ENCODE assay signal across 8 mouse cellular contexts in the genomic region with DNA sequence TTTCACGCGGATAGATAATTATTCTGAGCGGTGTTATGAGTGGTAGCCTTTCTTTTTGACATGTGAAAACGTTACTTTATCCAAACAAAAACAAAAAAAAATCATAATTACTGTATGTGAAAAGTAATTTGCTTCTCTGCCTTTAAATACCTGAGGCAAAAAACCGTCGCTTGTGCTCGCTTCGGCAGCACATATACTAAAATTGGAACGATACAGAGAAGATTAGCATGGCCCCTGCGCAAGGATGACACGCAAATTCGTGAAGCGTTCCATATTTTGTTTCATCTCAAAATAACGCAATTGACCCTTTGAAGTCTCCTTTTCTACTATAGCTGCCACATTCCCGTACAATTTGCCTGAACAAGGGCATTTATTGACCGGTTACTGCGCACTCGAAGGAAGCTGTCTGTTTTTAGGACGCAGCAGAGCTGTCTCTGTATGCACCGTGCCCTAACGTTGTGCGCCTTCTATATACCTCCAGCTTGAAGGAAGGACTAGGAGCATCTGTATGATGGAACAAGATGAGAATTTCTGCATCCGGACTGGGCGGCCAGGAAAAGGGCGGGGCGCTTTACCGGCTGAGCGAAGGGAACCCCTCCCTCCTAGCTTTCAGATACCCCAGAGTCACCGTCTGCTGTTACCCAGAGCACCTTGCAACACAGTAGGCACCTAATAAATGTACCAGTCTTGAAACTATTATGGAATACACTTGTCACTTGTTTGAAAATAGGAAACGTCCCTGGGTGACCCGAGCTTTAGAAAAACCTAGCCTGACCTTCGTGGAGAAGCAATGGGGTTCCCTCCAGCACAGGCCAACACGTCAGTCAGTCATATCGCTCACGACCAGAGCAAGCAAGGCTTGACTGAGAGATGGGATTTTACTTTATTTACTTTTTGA. TPM values are rescaled to one million over a fixed set of nuclear protein-coding genes. Genes with fewer than 3 reads are reported as not detected.
A peak's percentile ranks its signal among the peaks of the same experiment; 100 is the strongest.
DNase-seq lines count a peak whose midpoint lies in the region; ATAC-seq lines count a peak whose summit lies in the region.

No protein-coding gene starts in this region.

- WGBS in heart, embryonic 15.5 days: 3% methylated on average over 35 of the region's 35 CpGs
- 2% methylated on average over 35 of the region's 35 CpGs for WGBS in liver, embryonic 13.5 days (ENCODE audit: insufficient replicate concordance)

- peaks cover 61% of the 10 kb centered on the region for H3K4me1 ChIP-seq in heart, embryonic 15.5 days (replicated peaks)
- H3K4me1 ChIP-seq in liver, embryonic 13.5 days (replicated peaks): peaks cover 77% of the 10 kb centered on the region

- no peaks in the 10 kb centered on the region for H3K9me3 ChIP-seq in heart, embryonic 15.5 days (replicated peaks)
- H3K9me3 ChIP-seq in liver, embryonic 13.5 days (replicated peaks): no peaks in the 10 kb centered on the region

- peak overlapping the region; percentile 74 for H3K4me3 ChIP-seq in heart, embryonic 15.5 days
- peak overlapping the region; percentile 89 for H3K4me3 ChIP-seq in liver, embryonic 13.5 days (replicated peaks)

- H3K9ac ChIP-seq in heart, embryonic 15.5 days: peak overlapping the region; percentile 56
- H3K9ac ChIP-seq in liver, embryonic 13.5 days: peak overlapping the region; percentile 95

- ATAC-seq in erythroblast, adult 5-6 weeks (replicated peaks; ENCODE audit: low FRiP score, poor library complexity, severe bottlenecking): peak; percentile 44
- ATAC-seq in heart, embryonic 15.5 days (replicated peaks; ENCODE audit: insufficient number of reproducible peaks, insufficient read depth, low FRiP score, low read depth): no peak
- peak; percentile 59 for ATAC-seq in liver, embryonic 13.5 days (ENCODE audit: low read depth)

- H3K36me3 ChIP-seq in heart, embryonic 15.5 days: no peaks in the 10 kb centered on the region
- H3K36me3 ChIP-seq in liver, embryonic 13.5 days: peaks cover 11% of the 10 kb centered on the region

- DNase-seq in B cell, adult 2 months: peak; percentile 72 to 76
- peak; percentile 47 to 69 for DNase-seq in adrenal gland, postnatal 36 days
- DNase-seq in kidney, postnatal 25 days: peak; percentile 61 to 76
- peak; percentile 79 for DNase-seq in liver, embryonic 13.5 days
- DNase-seq in natural killer cell, adult 2 months (ENCODE audit: low spot score in 2 of 2): peak; percentile 66 to 70
- peak; percentile 49 for DNase-seq in telencephalon, adult 2 months (ENCODE audit: low read depth, low spot score)

- H3K27me3 ChIP-seq in heart, embryonic 15.5 days: no peaks in the 10 kb centered on the region
- H3K27me3 ChIP-seq in liver, embryonic 13.5 days: peaks cover 31% of the 10 kb centered on the region

- H3K27ac ChIP-seq in heart, embryonic 15.5 days: peak overlapping the region; percentile 92
- H3K27ac ChIP-seq in liver, embryonic 13.5 days: peak overlapping the region; percentile 99

- peak overlapping the region; percentile 75 for H3K4me2 ChIP-seq in heart, embryonic 15.5 days
- peak overlapping the region; percentile 94 for H3K4me2 ChIP-seq in liver, embryonic 13.5 days

RNA-seq across cellular contexts. Expression of a gene that starts 1.5 kb away (rescaled TPM):
- total RNA-seq in adrenal gland, postnatal 36 days (2021): 100 to 1,000 TPM; 144 to 146 TPM
- total RNA-seq in erythroblast, adult 5-6 weeks (2015; ENCODE audit: low replicate concordance): 13.6 and 29.6 TPM in 2 replicates
- total RNA-seq in erythroblast, adult 5-6 weeks (2017; ENCODE audit: low replicate concordance): 12.8 and 22.6 TPM in 2 replicates
- 16.2 and 19.6 TPM in 2 replicates for polyA plus RNA-seq in heart, embryonic 15.5 days (2015; fragmentation: Nextera tagmentation; extraction: Ambion mirVana)
- 8.2 TPM in 2 replicates for polyA plus RNA-seq in liver, embryonic 13.5 days (2015; fragmentation: Nextera tagmentation; extraction: Ambion mirVana)

RNA-seq across cellular contexts. Expression of a gene that starts 2.8 kb away (rescaled TPM):
- 10 to 100 TPM; 30.2 to 42.9 TPM for total RNA-seq in adrenal gland, postnatal 36 days (2021)
- 33.8 and 46.6 TPM in 2 replicates for total RNA-seq in erythroblast, adult 5-6 weeks (2015; ENCODE audit: low replicate concordance)
- total RNA-seq in erythroblast, adult 5-6 weeks (2017; ENCODE audit: low replicate concordance): 30.0 and 73.0 TPM in 2 replicates
- polyA plus RNA-seq in heart, embryonic 15.5 days (2015; fragmentation: Nextera tagmentation; extraction: Ambion mirVana): 208 and 243 TPM in 2 replicates
- polyA plus RNA-seq in liver, embryonic 13.5 days (2015; fragmentation: Nextera tagmentation; extraction: Ambion mirVana): 45.8 and 49.6 TPM in 2 replicates

RNA-seq across cellular contexts. Expression of a gene that starts 10.7 kb away (rescaled TPM):
- total RNA-seq in adrenal gland, postnatal 36 days (2021): 10 to 100 TPM; 20.2 to 20.3 TPM
- total RNA-seq in erythroblast, adult 5-6 weeks (2015; ENCODE audit: low replicate concordance): 14.4 and 18.2 TPM in 2 replicates
- total RNA-seq in erythroblast, adult 5-6 weeks (2017; ENCODE audit: low replicate concordance): 19.4 and 27.7 TPM in 2 replicates
- 2.1 and 3.9 TPM in 2 replicates for polyA plus RNA-seq in heart, embryonic 15.5 days (2015; fragmentation: Nextera tagmentation; extraction: Ambion mirVana)
- polyA plus RNA-seq in liver, embryonic 13.5 days (2015; fragmentation: Nextera tagmentation; extraction: Ambion mirVana): 6.3 and 7.4 TPM in 2 replicates

RNA-seq across cellular contexts. Expression of a gene that starts 15.1 kb away (rescaled TPM):
- total RNA-seq in adrenal gland, postnatal 36 days (2021): not detected
- total RNA-seq in erythroblast, adult 5-6 weeks (2015; ENCODE audit: low replicate concordance): not detected in 2 replicates
- not detected in 2 replicates for total RNA-seq in erythroblast, adult 5-6 weeks (2017; ENCODE audit: low replicate concordance)
- polyA plus RNA-seq in heart, embryonic 15.5 days (2015; fragmentation: Nextera tagmentation; extraction: Ambion mirVana): 0.24 and 0.28 TPM in 2 replicates
- 0.07 and 0.10 TPM in 2 replicates for polyA plus RNA-seq in liver, embryonic 13.5 days (2015; fragmentation: Nextera tagmentation; extraction: Ambion mirVana)

RNA-seq across cellular contexts. Expression of a gene that starts 25.6 kb away (rescaled TPM):
- total RNA-seq in adrenal gland, postnatal 36 days (2021): 10 to 100 TPM; 37.8 to 48.9 TPM
- total RNA-seq in erythroblast, adult 5-6 weeks (2015; ENCODE audit: low replicate concordance): 4.0 and 7.5 TPM in 2 replicates
- 2.5 and 14.2 TPM in 2 replicates for total RNA-seq in erythroblast, adult 5-6 weeks (2017; ENCODE audit: low replicate concordance)
- 56.7 and 66.6 TPM in 2 replicates for polyA plus RNA-seq in heart, embryonic 15.5 days (2015; fragmentation: Nextera tagmentation; extraction: Ambion mirVana)
- 78.2 and 83.0 TPM in 2 replicates for polyA plus RNA-seq in liver, embryonic 13.5 days (2015; fragmentation: Nextera tagmentation; extraction: Ambion mirVana)

Comparison
In these comparisons a context has a peak if more than half of its experiments do, and no peak if none do; other contexts are left out.
1. RNA of a gene that starts 1.5 kb away (total RNA-seq): 144 to 146 TPM in adrenal gland, postnatal 36 days; 12.8 to 29.6 TPM in erythroblast, adult 5-6 weeks; every median in the first group is over 4 times any median in the second.
2. Peak in every context shown above with its lines, with median percentiles within 50 percentile points of each other: DNase-seq.